Mouse (Mus musculus) cerebral cortex, adult 2 months (tissue): ENCODE results near the gene Rybp.

Experiments used
- WGBS: fragments of 180-500 bp; shearing (Covaris S2); methylation state at CpG from one replicate; pipeline ENCODE4 v1.1.7; 2018; 5-methylcytosine and 5-hydroxymethylcytosine counted together

The Rybp gene

GRCm38 (mm10) chr6:100287334-100288015 is at the start of gene Rybp:
Gene Rybp, minus strand, starts transcription at chr6:100287485.
- 1% methylated on average over 104 of the region's 112 CpGs for WGBS

GRCm38 (mm10) chr6:100336591-100337148 is 49.4 kb upstream of the Rybp start:
- 66% methylated on average over 14 of the region's 14 CpGs for WGBS

- WGBS = 50% methylated on average over 18 of the region's 18 CpGs
Observed at GRCm38 (mm10) chr6:100335506-100336144, 48.3 kb upstream of the Rybp start.

- WGBS = 86% methylated on average over 7 of the region's 7 CpGs
Observed at GRCm38 (mm10) chr6:100333745-100334144, 46.5 kb upstream of the Rybp start.

GRCm38 (mm10) chr6:100332479-100332878 is 45.2 kb upstream of the Rybp start:
- whole genome bisulfite sequencing = 93% methylated on average over 4 of the region's 4 CpGs

- 72% methylated on average over 8 of the region's 8 CpGs for WGBS
Observed at GRCm38 (mm10) chr6:100331582-100331981, 44.3 kb upstream of the Rybp start.

GRCm38 (mm10) chr6:100331055-100331454 is 43.8 kb upstream of the Rybp start:
- 87% methylated on average over 9 of the region's 9 CpGs for WGBS

GRCm38 (mm10) chr6:100329542-100329941 is 42.3 kb upstream of the Rybp start:
- 93% methylated on average over 4 of the region's 4 CpGs for WGBS

GRCm38 (mm10) chr6:100327050-100327449 is 39.8 kb upstream of the Rybp start:
- 34% methylated on average over 5 of the region's 5 CpGs for WGBS

GRCm38 (mm10) chr6:100323756-100324430 is 36.6 kb upstream of the Rybp start:
- WGBS = 72% methylated on average over 10 of the region's 10 CpGs

GRCm38 (mm10) chr6:100322561-100322960 is 35.3 kb upstream of the Rybp start:
- 61% methylated on average over 8 of the region's 8 CpGs for WGBS

- WGBS = 74% methylated on average over 5 of the region's 5 CpGs
Observed at GRCm38 (mm10) chr6:100322145-100322544, 34.9 kb upstream of the Rybp start.

GRCm38 (mm10) chr6:100314201-100314600 is 26.9 kb upstream of the Rybp start:
- WGBS = 54% methylated on average over 8 of the region's 8 CpGs

GRCm38 (mm10) chr6:100311167-100311566 is 23.9 kb upstream of the Rybp start:
- WGBS = 98% methylated on average over 1 of the region's 1 CpGs

GRCm38 (mm10) chr6:100304831-100305230 is 17.5 kb upstream of the Rybp start:
- WGBS = 78% methylated on average over 10 of the region's 10 CpGs

GRCm38 (mm10) chr6:100301410-100302108 is 14.3 kb upstream of the Rybp start:
- WGBS = 77% methylated on average over 8 of the region's 8 CpGs

- WGBS = 65% methylated on average over 3 of the region's 3 CpGs
Observed at GRCm38 (mm10) chr6:100300831-100301230, 13.5 kb upstream of the Rybp start.

- WGBS = 64% methylated on average over 4 of the region's 4 CpGs
Observed at GRCm38 (mm10) chr6:100298945-100299344, 11.7 kb upstream of the Rybp start.

- WGBS = 85% methylated on average over 8 of the region's 8 CpGs
Observed at GRCm38 (mm10) chr6:100297536-100297935, 10.3 kb upstream of the Rybp start.

- 61% methylated on average over 6 of the region's 6 CpGs for WGBS
Observed at GRCm38 (mm10) chr6:100292411-100292810, 5.1 kb upstream of the Rybp start.

- 90% methylated on average over 5 of the region's 5 CpGs for WGBS
Observed at GRCm38 (mm10) chr6:100289058-100289457, 1.8 kb upstream of the Rybp start.

GRCm38 (mm10) chr6:100288730-100289035 is 1.4 kb upstream of the Rybp start:
- 53% methylated on average over 4 of the region's 4 CpGs for WGBS
